Mouse (Mus musculus) thymus, adult 18-20 months (tissue): ENCODE data around the gene Spag6l.
"Not testable (repeated sequence)": the region's sequence is repeated elsewhere in the genome, so short reads cannot be mapped to it uniquely, and the experiment has no call there.

ENCODE experiments used
- DNase-seq, 2 experiments: peaks; one replicate each; pipeline ENCODE4 v3.0.0; 2022; ENCODE audit warnings: mixed read lengths in 2 of 2

The Spag6l gene

DNA sequence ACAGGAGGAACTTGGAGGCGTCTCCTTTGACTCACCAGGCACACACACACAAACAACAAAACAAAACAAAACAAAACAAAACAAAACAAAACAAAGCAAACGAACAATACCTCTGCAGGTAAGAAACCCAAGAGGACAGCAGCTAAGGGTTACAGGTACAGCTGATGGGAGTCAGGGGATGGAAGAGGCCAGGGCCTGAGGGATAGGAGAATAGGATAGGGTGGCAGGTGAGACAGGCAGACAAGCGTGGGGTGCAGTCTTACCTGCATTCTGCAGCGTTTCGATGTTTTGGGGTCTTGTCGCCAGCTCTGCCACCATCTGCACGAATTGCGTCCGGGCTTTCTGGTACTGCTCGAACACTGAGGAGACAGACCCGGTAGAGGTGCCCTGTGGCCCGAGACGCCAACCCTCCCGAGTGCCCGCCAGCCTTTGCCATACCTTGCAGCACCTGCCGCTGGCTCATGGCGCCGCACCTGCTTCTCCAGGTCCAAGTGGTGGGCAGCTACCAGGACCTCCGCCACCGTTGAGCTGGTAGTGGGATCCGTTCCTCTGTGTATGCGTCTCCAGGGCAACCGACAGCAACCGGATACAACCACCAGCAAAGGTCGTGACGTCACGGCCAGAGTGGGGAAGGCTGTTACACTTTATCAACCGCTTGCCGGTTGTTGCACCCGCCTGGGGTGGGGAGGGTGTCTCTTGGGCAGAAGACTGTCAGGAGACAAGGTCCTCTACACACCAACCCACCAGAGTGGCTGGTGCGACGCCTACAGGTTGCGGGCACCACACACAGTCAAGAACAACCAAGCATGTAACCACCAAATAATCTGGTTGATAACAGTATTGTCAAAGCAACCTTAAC, at the start of gene Spag6l:
Gene Spag6l (minus strand): TSS at position 700 of the 859 bp plus-strand sequence.
- peak; percentile 56 to 73 for DNase-seq

DNA sequence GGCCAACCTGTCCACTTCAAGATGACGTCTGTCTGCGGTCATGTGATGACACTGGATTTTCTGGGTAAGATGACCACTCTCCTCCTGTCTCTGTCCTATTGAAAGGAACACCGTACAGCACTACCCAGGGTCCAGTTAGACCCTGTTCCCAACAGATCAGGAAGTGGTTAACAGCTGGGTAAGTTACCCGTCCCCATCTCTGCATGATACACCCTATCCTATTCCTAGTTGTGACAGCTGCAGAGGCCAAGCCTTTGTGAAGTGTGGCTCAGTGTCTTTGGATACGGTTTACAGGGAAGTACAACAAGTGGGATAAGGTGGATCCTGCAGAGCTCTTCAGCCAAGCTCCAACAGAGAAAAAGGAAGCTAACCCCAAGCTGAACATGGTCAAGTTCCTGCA, 49.8 kb upstream of the Spag6l start:
- no peak for DNase-seq

DNA sequence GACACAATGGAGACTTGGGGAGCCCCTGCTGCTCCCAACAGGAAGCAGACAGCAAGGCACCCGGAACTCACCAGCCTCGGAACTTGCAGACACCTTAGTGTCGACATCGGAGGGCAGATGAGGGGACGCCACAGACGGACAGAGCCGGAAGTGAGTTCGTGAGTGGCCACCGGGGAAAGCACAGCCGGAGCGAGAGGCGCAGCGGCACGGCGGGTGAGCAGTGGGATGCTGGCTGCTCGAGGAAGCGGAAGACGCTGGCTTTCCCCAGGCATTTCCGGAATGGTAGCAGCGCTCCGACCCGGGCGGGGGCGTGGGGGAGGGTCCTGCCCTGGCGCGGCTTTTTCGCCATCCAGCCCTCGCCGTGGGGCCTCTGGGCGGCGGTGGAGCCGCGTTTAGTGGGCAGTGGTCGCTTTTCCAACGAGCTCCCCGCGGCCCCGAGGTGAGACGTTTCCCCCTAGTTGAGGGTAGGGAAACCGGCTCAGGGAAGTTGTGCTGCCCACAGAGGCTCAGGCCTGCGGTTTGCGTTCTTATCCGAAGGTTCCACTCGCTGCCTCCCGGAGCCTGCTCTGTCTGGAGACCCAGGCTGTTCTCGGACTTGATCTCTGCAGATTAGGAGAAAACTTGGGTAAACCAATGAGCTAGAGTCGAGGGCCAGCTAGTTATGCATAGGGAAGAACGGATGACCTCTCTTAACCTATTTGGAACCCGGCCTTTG, 41.5 kb upstream of the Spag6l start, which contains the start of the genes Top3b and Vpreb1:
Gene Top3b (plus strand): TSS at position 120 of the 715 bp plus-strand sequence.
Gene Vpreb1 (minus strand): TSS at position 227 of the 715 bp plus-strand sequence.
- DNase-seq: peak; percentile 82 to 84

DNA sequence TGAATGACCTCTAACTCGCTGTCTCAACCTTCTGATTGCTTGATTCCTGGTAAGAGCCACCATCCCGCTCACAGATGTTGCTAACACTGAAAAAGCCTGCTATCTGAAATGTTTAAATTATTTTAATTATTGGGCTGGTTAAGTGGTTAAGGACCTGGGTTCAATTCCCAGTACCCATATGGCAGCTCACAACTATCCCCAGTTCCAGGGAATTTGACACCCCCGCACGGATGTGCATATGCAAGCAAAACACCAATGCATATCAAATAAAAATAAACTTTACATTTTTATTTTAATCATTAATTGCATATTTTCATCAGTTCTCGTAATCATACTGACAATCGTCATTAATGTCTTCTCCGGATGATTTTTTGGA, 41.0 kb upstream of the Spag6l start:
- no peak for DNase-seq

DNA sequence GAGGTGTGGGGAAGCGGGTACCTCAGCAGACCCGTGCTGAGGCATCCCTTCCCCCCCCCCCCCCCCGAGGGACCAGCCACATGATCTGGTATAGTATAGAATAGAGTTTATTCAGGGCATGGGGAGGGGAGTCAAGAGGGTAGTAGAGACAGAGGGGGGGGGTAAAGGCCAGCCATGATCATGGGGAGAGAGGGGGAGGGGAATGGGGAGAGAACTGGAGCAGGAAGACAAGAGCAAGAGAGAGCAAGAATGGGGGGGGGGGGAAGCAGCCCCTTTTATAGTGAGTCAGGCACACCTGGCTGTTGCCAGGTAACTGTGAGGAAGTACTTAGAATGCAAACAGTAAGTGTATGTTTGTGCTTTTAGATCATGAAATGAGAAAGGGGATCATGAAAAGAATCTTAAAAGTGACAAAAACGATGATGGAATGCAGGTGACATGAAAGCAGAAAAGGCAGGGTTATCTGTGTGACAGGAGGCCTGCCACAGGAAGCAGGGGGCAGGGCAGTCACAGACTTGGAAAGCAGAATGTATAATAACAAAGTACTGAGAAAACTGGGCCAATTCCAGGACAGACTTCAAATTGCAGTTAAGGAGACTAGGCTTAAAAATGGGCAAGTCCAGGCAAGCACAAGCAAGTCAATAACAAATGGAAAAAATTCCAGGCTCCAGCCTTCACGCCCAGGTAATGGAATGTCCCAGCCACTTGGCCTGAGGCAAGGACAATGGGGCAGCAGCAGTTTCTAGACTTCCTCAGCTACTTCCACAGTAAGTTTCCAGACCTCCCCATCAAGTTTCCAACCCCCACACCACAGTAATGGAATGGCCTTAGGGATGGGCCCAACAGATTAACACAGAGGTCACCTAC, 36.7 kb upstream of the Spag6l start:
- no peak for DNase-seq

DNA sequence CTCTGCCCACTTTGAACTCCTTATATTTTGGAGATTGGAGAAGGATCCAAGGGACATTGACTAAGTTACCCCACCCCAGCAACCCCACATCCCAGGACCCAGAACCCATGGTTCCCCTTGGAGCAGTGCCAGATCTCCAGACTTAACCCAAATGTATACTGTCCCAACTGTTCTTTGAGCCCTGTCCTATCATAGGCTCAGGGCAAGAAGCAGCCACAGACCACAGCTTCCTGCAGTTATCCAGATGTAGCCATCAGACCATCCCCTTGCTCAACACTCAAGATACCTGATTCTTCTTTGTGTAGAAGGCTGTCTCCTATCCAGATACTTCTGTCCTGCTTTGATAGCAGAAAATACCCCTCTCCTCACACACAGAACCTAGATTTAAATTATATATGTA, 36.0 kb upstream of the Spag6l start:
- DNase-seq: no peak

DNA sequence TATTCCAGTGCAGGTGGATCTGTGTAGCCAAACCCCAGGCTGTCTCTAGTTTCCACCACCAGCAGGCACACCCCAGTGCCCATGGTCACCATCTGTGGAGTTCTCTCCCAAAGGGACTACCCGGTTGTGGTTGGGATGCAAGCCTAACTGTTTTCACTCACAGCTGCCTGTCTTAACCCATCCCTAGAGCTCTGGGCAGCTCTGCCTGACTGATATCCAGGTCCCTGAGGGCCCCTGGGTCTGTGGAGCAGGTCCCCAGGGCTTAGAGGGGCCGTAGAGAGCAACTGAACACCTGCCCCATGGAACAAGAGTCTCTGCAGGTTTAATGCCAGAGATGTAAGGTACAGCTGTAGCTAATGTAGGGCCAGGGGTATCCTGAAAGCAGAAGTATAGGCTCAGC, 34.7 kb upstream of the Spag6l start, which contains the start of gene Igll1:
Gene Igll1 (minus strand): TSS at position 8 of the 400 bp plus-strand sequence.
- no peak for DNase-seq

DNA sequence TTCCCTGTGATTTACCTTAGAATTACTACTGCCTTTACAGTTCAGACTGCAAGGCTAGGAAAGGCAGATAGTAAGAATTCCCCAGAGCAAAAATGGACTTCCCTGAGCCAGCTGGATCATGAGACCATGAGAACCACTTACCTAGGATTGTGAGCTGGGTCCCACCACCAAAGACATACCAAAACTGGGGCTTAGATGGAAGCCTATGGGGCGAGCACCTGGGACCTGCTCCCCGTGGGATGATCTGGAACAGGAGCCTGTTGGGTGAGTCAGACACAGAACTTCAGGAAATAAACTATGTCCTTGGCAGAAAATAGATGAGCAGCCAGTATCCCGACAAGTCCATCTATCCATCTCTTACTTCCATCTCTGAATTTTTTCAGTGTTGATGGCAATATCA, 33.0 kb upstream of the Spag6l start:
- no peak for DNase-seq

DNA sequence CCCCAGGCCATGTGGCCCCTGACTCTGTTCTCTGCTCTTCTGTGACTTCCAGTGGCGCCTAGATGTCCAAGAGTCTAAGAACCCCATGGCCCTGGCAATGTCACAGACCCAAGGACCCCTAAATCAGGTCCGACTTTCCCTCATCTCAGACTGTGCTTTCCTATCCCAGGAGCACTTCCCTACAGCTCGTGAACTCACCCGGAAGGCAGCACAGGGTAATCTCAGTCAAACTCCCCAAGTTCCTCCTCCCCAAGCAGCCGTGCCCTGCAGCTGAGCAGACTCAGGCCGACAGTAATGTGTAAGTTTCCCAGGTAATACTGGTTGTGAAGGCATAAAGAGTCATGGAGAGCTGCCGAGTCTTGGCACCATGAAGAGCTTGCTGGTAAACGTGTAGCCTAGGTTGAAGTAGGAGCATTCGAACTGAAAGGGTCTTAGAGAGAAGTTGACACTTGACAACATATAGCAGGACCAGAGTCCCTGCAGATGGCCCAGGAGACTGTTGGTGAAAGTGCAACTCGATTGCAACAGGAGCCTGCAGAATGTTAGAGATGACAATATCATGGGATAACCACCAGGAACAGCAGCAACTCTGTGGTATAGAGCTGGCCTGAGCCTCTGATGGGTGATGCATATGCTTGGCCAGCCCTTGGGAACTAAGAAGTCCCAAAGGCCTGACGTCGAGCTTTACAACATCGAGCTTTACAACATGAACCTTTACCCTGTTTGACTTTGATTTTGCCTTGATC, 27.6 kb upstream of the Spag6l start:
- no peak for DNase-seq

DNA sequence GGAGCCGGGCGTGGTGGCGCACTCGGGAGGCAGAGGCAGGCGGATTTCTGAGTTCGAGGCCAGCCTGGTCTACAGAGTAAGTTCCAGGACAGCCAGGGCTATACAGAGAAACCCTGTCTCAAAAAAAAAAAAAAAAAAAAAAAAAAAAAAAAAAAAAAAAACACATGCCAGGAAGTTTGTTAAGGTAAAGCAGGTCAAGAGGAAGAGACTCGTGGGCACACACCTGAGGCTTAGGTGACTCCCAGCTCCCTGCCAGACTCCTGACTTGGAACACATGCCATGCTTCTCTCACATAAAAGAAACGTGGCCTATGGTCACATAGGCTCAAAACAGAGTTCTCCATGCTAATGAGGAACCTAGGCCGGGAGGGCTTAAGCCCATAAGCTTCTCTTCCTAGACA, 26.8 kb upstream of the Spag6l start:
- not testable (repeated sequence) for DNase-seq

DNA sequence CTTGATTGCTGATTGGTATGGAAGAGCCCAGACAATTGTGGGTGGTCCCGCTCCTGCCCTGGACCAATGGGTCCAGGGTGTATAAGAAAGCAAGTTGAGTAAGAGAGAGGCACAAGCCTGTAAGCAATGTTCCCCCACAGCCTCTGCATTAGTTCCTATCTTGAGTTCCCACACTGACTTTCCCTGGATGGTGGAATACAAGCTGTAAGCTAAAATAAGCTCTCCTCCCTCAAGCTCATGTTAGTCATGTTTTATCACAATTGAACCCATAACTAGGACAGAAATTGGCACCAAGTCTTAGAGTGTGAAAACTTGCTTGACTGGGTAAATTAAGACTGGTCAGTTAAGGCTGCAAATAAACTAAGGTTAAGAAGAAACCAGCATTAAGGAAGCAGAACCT, 26.3 kb upstream of the Spag6l start:
- no peak for DNase-seq

DNA sequence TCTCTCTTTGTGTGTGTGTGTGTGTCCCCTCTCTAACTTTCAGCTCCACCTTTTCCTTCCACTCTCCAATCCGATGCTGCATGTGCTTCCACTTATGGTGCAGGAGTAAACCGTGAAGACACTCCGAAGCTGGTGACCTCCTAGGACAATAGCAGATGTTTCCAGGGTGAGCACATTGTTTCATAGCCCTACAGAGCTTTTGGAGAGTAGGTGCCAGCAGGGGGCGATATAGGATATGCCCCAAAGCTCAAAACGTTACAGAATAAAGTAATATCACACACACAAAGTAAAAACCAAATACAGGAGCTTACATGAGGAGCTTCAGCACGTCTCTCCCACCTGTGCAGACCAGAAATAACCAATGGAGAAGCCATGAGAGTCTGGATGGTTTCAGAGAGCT, 25.6 kb upstream of the Spag6l start:
- DNase-seq: peak; percentile 40 to 45

DNA sequence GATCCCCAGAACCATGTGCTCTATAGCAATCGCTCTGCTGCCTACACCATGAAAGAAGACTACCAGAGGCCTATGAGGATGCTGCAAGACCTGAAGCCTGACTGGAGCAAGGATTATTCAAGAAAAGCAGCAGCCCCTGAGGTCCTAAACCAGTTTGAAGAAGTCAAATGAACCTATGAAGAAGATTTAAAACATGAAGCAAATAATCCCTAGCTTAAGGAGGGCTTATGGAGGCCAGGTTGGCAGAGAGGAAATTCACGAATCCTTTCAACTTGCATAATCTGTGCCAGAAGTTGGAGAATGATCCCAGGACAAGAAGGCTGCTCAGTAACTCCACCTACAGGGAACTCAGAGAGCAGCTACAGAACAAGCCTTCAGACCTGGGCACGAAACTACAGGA, 23.2 kb upstream of the Spag6l start:
- DNase-seq: no peak

DNA sequence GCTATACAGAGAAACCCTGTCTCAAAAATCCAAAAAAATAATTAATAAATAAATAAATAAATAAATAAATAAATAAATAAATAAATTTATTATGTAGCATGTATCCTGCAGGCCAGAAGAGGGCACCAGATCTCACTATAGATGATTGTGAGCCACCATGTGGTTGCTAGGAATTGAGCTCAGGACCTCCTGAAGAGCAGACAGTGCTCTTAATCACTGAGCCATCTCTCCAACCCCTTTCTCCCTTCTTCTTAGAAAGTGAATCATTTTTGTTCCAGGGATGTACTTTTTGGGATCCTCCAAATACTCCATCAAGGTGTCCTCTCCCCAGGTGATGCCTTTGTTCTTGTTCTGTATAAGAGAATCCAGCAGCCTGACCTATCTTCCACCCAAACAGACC, 19.9 kb upstream of the Spag6l start:
- DNase-seq: no peak

DNA sequence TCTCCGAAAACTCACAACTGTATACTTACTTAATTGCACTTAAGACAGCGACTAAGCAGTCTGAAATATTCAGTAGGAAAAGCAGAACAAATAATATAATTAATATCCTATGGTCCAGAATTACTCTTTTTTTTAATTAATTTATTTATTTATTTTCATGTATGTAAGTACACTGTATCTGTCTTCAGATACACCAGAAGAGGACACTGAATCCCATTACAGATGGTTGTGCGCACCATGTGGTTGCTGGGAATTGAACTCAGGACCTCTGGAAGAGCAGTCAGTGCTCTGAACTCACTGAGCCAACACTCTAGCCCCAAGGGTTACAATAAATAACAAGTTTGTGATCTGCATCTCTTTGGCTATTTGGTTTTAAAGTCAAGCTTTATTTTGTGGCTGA, 415 bp upstream of the Spag6l start:
- no peak for DNase-seq

DNA sequence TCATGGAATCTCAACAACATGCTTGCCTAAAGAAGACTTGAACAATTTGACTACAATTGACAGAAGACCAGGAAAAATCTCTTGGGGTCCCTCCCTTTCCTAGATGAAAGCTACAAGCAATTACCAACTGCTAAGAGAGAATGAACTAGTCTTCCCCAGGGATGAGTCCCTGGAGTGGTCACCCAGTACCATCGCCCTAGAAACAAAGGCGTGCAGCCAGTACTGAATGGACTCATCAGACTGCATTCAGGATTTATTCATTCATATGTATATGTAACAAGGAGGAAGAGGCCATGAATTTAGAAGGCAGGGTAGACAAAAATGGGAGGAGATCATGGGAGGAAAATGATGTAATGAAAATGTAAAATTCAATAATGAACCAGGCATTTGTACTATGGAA, 3.0 kb downstream of the Spag6l start:
- no peak for DNase-seq

DNA sequence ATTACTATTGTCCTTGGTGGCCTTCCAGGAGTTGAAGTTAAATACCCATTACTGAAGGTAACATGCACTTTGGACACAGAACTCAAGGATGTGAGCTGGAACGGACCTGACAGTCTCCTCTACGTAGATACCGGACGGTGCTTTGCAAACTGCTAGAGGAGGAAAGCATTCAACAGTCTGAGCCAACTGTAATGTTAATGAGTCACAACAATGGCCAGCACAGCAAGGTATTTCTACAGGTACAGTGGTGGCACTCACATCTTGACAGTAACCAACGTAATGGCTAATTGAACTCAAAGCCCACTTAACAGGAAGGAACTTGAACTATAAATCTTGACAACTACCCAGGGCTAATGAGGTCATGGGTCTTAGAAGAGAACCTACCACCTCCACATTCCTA, 3.8 kb downstream of the Spag6l start:
- no peak for DNase-seq

DNA sequence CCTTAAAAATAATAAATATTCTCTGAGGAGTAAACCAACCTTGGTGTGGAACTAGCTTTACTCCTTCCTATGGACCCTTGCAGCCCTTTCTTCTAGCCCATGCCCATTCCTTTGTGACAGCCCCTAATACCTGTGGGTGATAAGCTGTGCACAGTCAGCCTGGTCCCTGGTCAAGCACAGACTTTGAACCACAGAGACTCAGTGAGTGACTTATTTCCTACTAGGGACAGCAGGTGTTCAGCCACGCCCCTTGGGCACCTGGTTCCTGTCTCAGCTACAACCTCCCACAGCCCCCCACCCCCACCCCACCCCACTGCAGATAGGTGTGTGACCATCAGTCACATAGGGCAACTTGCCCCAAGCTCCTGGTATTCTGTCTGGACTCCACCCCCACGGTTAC, 22.9 kb downstream of the Spag6l start:
- DNase-seq: no peak
